Mouse (Mus musculus): ENCODE results near the gene Olfr1445.

The Olfr1445 gene

GRCm38 (mm10) chr19:12883555-12883954 lies at the start of gene Olfr1445:
Olfr1445 (plus strand) TSS chr19:12883855.
- no peak for DNase-seq

GRCm38 (mm10) chr19:12838507-12838906 lies 45.1 kb upstream of the Olfr1445 start:
- DNase-seq: no peak

- no peak for DNase-seq
These were observed 37.3 kb upstream of the Olfr1445 start, which contains the start of gene Gm5244 for GRCm38 (mm10) chr19:12846382-12846781. Gm5244 (plus strand) TSS chr19:12846682.

GRCm38 (mm10) chr19:12856983-12857382 lies 26.7 kb upstream of the Olfr1445 start, which contains the start of gene Olfr1444:
Olfr1444 (plus strand) TSS chr19:12857283.
- no peak for DNase-seq

GRCm38 (mm10) chr19:12893424-12893823 lies 9.8 kb downstream of the Olfr1445 start, which contains the start of gene Olfr1446:
Olfr1446 (minus strand) TSS chr19:12893524.
- DNase-seq: no peak

GRCm38 (mm10) chr19:12903643-12904042 lies 20.0 kb downstream of the Olfr1445 start, which contains the start of gene Olfr1447:
Olfr1447 (minus strand) TSS chr19:12903743.
- DNase-seq: no peak

- DNase-seq: no peak
These were observed 40.7 kb downstream of the Olfr1445 start, which contains the start of gene Olfr1448 for GRCm38 (mm10) chr19:12924319-12924718. Olfr1448 (minus strand) TSS chr19:12924419.

- DNase-seq: no peak
These were observed 46.9 kb downstream of the Olfr1445 start, which contains the start of gene Olfr1449 for GRCm38 (mm10) chr19:12930540-12930939. Olfr1449 (plus strand) TSS chr19:12930840.
